Mouse (Mus musculus): ENCODE data around the gene Cyb561. TPM values are rescaled to one million over a fixed set of nuclear protein-coding genes. Genes with fewer than 3 reads are reported as not detected.
A peak's percentile ranks its signal among the peaks of the same experiment; 100 is the strongest.

Gene Cyb561
- total RNA-seq (2021), result 10 to 100 TPM; 31.6 to 42.5 TPM
- long read RNA-seq, transcript Cyb561-201 (6 exons, 2,741 nt), result major isoform, 34 of 63 reads
- long read RNA-seq, partial matches to known transcripts, result 9 of 63 reads
- long read RNA-seq, other reads (novel, unspliced or antisense), result 18 of 63 reads

DNA sequence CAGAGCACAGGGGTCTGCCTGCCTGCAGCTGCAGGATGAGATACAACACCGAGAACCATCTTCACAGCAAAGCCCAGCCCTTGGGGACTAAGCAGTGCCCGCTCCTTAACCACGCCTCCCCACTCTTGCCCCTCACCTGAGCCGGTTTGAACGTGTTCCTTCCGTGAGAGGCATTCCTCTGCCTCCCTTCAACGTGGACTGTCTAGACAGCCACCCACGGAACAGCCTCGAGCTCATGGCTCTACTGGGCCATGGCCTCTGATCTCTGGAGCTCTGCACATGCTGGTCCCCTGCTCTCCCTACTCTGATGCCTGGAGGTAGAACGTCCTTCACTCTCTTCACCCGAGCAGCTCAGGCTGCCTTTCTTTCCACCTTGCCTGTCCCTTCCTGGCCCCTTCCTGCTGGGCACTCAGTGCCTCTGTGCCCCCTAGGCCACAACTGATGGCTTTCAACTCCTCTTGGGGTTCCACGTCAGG, at the start of gene Cyb561:
Gene Cyb561 (minus strand): TSS at position 426 of the 476 bp plus-strand sequence.
- DNase-seq (ENCODE audit: low spot score in 2 of 2), result no peak

DNA sequence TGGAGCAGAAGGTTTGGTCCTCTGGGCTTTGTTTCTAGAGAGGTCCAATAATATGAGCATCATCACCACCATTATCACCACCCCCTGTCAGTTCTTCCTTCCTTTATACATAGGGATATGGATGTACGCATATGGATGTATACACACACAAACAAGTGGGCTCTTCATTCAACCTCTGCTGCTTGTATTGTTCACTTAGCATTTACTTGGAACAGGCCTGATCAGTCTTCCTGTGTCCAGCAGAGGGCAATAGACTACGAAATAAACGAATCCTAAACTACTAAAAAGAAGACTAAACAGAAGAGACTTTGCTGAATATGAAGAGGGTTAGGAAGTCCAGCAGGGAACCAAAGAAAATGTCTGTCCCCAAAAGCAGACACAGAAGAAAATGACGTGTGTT, 48.6 kb upstream of the Cyb561 start:
- no peak for DNase-seq (ENCODE audit: low spot score in 2 of 2)

DNA sequence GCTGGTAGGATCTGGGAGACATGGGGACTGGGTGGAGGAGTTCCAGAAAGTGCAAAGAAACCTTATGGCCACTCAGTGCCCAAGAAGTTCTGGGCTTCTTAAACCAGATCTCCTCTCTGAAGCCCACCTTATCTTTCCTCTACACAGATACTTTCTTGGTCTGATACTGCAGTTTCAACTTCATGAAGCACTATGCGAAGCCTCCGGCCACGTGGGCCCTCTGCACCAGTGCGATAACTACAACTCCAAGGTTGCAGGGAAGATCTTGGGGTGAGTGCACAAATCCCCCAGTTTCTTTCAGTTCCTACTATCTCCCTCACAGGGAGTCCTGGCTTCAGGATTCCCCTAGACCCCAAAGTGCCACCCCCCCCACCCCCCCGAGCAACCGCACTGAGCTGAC, 46.9 kb upstream of the Cyb561 start:
- DNase-seq (ENCODE audit: low spot score in 2 of 2), result no peak

DNA sequence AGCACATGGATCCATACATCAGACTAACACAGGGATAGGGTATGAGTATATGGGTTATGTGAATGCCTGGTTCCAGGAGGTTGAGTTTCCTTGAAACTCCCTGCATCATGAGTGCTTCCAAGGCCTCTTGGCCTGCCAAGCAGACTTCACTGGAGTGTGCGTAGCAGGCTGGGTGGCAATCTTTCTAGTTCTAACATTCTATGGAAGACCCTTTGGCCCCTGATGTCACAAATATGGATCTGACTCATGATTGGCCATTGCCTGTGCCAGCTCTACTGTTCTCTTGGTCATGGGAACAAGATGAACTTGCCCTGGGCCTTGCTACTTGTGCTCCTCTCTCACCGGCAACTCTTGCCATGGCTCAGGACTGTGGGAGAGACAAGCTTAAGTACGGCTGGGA, 41.2 kb upstream of the Cyb561 start, which contains the start of gene Ace3:
Gene Ace3 (plus strand): TSS at position 301 of the 400 bp plus-strand sequence.
- DNase-seq (ENCODE audit: low spot score in 2 of 2), result no peak

DNA sequence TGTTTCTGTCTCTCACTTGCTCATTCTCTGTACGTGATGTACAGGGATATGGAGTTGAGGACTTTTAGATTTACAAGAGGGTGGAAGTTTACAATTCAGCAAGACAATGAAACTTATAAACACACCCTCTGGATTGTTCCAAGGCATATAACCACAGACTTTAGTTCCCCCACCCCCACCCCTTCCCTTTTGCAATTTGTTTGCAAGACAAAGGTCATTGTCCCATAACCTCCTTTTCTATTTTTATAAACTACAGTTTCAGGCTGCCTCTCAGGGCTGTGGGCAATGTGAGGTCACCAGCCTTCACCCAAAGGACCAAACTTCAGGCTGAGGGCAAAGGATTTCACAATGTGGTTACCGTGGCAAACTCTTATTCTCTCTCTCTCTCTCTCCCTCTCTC, 37.1 kb upstream of the Cyb561 start:
- no peak for DNase-seq (ENCODE audit: low spot score in 2 of 2)

DNA sequence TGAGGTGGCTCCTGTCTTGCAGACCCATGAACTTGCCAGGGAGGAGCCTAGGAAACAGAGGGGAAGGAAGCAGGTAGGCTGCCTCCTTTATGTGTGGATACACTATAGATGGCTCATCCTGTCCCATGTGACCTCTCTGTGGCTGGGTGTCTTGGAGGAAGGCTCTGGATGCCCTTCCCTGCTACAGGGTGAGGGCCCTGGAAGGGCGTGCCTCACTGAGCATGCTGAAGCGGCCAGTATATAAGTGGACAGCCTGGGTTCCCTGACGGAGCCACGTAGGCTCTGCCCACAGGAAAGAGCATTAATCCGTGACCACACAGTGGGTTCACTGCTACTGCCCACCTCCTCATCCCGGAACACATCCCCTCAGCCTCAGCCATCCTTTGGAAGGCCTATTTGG, 36.3 kb upstream of the Cyb561 start:
- DNase-seq (ENCODE audit: low spot score in 2 of 2), result no peak

DNA sequence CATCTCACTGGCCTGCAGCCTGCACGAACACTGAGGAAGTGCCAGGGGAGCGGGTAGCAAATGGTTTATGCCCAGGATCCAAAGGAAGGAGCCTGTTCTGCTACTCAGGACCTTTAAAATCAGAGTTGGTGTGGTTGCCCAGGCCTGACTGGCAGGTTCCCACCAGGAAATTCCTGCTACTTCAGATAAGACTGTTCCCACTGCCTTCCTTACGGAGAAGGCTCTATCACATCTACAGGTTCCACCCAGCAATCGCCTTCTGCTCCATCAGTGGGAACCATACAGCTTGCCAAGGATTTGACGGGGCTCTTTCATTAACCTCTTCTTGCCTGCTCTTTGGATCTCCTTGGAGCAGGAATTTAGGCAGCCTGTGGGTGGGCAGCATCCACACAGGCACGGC, 34.3 kb upstream of the Cyb561 start:
- no peak for DNase-seq (ENCODE audit: low spot score in 2 of 2)

DNA sequence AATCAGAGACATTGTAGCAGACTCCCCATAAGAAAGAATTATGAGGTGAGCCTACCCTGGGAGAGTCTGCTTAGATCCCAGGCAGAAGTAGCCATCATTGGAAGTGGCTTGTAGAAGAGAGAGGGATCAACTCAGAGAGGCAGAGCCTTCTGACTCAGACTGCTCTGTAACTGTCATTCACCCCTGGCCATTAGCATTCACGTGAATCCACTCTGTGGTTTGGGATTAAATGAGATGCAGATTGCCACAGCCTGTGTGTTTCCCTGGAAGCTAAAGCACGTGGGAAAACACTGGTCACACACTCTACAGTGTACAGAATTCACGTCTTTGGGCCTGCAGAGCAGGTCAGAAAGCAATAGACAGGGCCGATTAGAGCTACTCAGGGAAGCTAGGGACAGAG, 31.3 kb upstream of the Cyb561 start:
- no peak for DNase-seq (ENCODE audit: low spot score in 2 of 2)

DNA sequence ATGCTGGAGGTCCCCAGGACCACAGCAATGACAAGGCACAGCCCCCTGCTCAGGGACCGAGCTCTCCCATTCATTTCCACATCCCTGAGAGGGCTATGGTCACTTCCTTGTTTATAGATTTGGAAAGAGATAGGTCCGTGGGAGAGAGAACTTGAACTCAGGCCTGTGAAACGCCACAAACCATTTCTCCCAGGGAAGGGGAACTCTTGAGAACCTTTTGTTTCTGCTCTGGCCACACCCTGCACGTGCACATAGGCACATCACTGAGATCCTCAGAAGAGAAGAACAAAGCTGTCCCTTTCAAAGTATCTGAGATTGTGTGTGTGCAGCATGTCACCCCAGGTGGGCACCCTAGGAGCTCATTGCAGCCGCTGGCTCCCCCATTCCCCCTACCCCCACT, 25.5 kb upstream of the Cyb561 start:
- no peak for DNase-seq (ENCODE audit: low spot score in 2 of 2)

DNA sequence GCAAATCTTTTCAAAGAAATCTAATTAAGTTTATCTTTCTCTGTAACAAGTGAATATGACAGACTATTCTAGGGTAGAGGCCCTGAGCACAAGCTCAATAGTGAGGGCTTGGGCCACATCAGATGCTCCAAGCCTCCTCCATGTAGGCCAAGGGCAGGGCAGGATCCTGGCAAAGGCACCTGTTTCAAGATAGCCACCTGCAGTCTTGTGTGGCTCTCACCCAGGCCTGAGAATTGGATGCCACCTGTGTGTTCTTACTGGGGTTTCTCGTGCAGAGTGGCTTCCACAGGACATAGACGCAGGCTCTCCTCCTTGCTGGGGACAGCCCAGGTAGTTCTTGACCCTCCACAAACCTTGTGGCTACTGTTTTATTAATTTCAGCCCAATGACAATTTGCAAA, 25.1 kb upstream of the Cyb561 start:
- DNase-seq (ENCODE audit: low spot score in 2 of 2), result no peak

DNA sequence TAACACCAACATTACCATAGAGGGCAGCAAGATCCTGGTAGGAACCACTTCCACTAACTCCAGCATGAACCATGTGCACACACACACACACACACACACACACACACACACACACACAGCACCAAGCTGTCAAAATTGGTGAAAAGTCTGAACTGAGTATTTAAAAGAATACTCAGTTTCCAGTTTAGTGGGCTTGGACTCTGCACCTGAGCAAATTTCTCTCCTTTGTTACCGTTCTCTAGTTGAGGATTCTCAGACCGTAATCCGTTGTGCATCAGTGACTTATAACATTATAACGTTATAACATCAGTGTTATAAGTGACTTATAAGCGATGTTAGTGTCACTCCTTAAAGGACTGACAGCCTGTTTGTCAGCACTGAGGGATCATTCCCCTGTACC, 22.5 kb upstream of the Cyb561 start:
- no peak for DNase-seq (ENCODE audit: low spot score in 2 of 2)

DNA sequence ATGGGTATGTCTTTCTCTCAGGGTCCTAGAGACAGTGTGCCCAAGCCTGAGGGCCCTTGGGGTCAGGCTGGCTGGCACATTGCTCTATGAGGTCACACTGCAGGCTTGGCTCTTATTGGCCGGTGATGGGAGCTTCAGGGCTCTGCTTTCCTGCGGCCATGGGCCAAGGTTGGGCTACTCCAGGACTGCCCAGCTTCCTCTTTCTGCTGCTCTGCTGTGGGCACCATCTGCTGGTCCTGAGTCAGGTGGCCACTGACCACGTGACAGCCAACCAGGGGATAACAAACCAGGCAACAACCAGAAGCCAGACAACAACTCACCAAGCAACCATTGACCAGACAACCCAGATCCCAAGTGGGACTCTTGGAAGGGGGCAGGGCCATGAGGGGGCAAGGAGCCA, 21.9 kb upstream of the Cyb561 start:
- no peak for DNase-seq (ENCODE audit: low spot score in 2 of 2)

DNA sequence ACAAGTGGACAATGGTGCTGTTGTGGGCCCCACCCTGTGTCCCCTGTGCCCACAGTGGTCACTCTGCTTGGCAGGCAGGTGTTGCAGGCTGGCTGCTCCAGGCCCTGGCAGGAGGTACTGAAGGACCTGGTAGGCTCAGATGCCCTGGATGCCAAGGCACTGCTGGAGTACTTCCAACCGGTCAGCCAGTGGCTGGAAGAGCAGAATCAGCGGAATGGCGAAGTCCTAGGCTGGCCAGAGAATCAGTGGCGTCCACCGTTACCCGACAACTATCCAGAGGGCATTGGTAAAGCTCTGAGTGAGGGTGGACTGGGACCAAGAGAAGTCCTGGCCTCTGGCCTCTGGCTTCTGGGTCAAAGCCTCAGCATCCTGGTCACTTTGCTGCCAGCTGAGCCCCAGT, 21.5 kb upstream of the Cyb561 start:
- no peak for DNase-seq (ENCODE audit: low spot score in 2 of 2)

DNA sequence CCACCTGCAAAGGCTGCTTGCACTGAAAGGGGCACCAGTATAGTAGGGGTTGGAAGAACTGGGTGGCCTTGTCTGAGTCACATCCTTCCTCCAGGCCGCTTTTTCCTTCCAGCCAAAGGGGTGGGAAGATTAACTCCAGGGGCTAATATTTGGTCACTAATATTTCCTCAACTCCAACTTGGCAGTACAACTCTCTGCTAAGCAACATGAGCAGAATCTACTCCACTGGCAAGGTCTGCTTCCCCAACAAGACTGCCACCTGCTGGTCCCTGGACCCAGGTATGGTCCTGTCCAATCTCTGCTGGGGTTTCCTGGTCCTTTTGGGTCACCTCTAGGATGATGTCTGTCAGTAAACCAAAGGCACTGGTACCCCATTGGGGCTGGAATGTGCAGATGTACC, 16.4 kb upstream of the Cyb561 start:
- peak in 1 of 2 experiments; percentile 39 for DNase-seq (ENCODE audit: low spot score in 2 of 2)

DNA sequence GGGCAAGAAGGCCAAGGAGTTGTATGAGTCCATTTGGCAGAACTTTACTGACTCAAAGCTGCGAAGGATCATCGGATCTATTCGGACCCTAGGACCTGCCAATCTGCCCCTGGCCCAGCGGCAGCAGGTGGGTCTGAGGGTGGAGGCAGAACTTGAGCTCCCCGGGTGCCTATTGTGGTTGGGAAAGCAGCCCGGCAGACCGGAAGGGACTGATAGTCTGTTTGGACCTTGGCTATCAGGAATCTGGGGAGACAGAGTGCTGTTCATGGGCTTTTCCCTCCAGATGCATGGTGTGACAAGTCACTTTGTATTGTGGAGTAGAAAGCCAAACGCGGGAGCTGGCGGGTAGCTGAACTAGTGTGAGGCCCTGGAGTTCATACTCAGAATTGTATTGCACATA, 15.8 kb upstream of the Cyb561 start:
- no peak for DNase-seq (ENCODE audit: low spot score in 2 of 2)

DNA sequence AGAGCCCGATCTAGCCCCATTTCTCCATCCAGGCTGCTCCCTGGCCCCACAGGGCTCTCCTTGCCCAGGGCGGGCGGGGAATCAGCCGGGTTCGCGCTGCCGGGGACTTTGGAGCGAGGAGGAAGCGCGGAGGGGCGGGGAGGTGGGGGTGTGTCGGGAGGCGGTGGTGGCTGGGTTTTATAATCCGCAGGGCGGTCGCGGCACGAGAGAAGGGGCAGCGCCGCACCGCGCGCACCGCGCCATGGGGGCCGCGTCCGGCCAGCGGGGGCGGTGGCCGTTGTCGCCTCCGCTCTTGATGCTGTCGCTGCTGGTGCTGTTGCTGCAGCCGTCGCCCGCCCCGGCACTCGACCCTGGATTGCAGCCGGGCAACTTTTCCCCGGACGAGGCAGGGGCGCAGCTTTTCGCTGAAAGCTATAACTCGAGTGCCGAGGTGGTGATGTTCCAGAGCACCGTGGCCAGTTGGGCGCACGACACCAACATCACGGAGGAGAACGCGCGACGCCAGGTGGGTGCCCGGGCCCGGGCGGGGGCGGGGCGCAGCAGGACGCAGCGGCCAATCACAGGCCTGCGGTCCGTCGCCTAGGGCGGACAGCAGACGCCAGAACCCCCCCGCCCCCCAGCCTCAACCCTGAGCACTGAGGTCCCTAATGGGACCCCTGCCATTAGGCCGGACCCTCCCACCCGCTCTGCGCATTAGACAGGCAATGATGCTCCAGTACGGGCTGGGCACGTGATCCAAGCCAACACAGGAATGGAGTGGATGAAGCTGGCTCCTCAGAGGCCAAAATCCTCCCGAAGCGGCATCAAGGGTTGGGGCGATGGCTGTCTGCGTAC, 14.8 kb upstream of the Cyb561 start, which contains the start of gene Ace:
Gene Ace (plus strand): TSS at position 205 of the 834 bp plus-strand sequence.
- DNase-seq (ENCODE audit: low spot score in 2 of 2), result peak in 1 of 2 experiments; percentile 32

DNA sequence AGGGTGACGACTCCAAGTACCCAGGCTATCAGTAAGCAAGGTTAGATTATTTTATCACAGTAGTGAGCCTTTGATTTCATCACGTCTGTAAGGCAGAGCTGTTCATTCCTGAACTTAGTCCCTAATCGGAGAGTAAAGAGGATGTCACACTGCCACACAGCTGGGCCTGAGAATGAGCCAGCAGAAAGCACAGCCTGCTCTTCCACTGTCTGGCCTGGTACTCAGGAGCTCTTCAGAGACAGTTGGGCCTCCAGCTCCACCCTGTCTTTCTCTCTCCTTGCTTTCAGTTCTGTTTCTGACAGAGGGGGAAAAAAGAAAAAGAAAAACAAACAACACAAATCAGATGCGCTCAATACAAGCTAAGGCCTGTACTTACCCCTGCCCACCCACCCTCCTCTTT, 13.2 kb upstream of the Cyb561 start:
- DNase-seq (ENCODE audit: low spot score in 2 of 2), result no peak

DNA sequence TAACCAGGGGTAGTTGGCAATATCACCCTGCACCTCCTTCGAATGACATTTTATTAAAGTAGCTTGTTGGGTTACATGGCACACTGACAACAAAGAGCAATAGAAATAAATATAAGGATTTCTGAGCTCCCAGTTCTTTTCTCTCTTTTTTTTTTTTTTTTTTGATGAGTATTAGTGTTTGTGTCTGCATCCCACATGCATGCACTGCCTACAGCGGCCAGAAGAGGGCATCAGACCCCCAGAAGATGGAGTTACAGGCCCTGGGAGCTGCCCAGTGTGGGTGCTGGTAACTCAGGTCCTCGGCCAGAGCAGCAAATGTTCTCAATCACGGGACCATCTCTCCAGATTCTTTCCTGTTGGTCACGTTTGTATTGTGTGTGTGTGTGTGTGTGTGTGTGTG, 11.6 kb upstream of the Cyb561 start:
- DNase-seq (ENCODE audit: low spot score in 2 of 2), result no peak

DNA sequence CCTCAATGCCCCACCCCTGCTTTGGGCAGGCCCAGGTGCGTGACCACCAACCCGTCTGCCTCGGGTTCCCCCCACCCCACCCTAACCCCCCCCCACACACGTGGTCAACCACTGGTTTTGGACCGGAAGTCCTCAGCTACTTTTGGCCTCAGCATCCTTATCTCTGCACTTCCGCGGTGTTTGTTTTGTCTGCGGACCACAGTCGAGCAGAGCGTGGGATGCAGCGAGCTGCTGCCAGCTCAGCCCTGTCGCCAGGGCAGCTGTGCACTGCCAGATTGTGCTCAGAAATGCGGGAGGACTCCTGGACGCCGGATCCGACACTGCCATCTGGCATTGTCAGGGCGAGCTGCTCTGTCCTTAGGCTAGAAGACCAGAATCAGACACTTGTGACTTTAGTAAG, 6.2 kb upstream of the Cyb561 start:
- peak; percentile 50 for DNase-seq (ENCODE audit: low spot score in 2 of 2)

DNA sequence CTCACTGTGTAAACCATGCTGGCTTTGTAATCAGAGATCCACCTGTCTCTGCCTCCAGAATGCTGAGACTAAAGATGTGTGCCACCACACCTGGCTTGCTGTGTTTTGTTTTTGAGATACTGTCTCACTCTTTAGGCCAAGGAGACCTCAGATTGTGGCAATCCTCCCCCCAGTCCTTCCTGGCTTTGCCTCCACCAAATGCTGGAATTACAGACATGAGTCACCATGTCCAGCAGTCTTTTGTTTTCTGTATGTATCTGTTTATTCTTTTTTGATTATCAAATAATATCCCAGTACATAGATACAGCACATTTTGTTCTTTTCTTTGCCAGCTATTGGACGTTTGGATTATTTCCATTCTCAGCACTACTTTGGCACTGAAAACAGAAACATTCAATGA, 5.4 kb upstream of the Cyb561 start:
- DNase-seq (ENCODE audit: low spot score in 2 of 2), result no peak

DNA sequence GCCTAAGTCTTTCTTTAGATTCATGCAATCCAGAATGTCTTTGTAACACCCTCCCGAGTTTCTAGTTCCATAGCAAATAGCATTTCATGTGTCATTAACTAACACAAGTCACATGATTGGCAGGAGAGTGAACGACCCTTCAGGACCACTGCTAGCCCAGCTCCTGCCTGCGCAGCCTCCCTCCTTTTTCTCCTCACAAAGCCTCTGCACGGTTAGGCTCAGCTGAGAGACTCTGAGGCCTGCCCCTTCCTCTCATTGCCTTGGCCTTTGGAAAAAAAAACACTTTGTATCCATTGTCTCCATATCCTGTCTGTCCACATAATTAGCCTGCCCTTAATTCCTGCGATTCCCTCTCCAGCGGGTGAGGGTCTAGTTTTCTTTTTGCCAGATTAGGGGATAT, 4.4 kb upstream of the Cyb561 start:
- no peak for DNase-seq (ENCODE audit: low spot score in 2 of 2)

DNA sequence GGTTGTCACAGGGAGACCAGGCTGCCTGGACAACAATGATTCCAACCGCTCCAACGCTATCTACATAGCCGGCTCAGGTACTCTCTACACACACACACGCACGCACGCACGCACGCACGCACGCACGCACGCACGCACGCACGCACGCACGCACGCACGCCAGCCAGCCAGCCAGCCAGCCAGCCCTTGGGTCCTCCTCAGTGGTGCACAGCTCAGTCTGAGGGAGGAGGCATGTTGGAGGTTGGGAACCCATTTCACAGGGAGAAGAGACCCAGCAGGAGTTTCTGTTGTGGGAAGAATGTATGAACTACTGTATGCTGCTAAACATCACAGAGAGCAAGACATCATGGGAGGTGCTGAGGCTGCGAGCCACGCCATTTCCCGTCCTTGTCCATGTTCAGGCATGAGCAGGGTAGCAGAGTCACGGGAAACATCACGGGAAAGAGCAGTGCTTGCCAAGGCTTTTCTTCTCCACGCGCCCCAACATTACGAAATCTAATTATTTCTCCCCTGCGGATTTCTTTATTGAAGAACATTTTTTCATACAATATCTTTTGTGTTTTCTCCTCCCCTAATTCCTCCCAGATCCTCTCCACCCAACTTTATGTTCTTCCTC, 2.8 kb upstream of the Cyb561 start:
- no peak for DNase-seq (ENCODE audit: low spot score in 2 of 2)
